Mouse (Mus musculus) G1E (cell line): ENCODE measurements around the gene Mcl1. TPM values are rescaled to one million over a fixed set of nuclear protein-coding genes. Genes with fewer than 3 reads are reported as not detected.
A peak's percentile ranks its signal among the peaks of the same experiment; 100 is the strongest.

ENCODE experiments used
- ATAC-seq: 2 replicates; pipeline ENCODE4 v1.8.0; 2016; ENCODE audit warnings: mild to moderate bottlenecking; ENCODE audit not compliant: insufficient number of reproducible peaks, poor library complexity, low FRiP score, severe bottlenecking; ENCODE audit errors: extremely low read depth
- DNase-seq: peaks from one replicate; pipeline ENCODE4 v3.0.0; 2012; ENCODE audit warnings: low spot score
- H3K27me3 ChIP-seq: 2 replicates; pipeline ENCODE4 v1.6.1; 2012; ENCODE audit warnings: mild to moderate bottlenecking, low read length, inconsistent platforms; ENCODE audit not compliant: insufficient read depth
- H3K36me3 ChIP-seq: replicated peaks from 2 replicates; pipeline ENCODE3; 2012; ENCODE audit warnings: mild to moderate bottlenecking, inconsistent platforms
- H3K4me1 ChIP-seq: 2 replicates; pipeline ENCODE4 v1.6.1; 2012; ENCODE audit warnings: low read depth, low read length, inconsistent platforms, mixed read lengths; ENCODE audit not compliant: insufficient read depth
- H3K4me3 ChIP-seq: 2 replicates; pipeline ENCODE4 v1.5.1; 2012; ENCODE audit warnings: low read depth, mild to moderate bottlenecking, inconsistent platforms, low read length, moderate library complexity, mixed read lengths
- H3K9me3 ChIP-seq: replicated peaks from 2 replicates; pipeline ENCODE4 v1.6.1; 2012; ENCODE audit warnings: inconsistent platforms
- CTCF ChIP-seq: IDR thresholded peaks from 2 replicates; pipeline ENCODE4 v1.5.1; 2012; ENCODE audit warnings: low read depth, low read length, inconsistent platforms, mixed read lengths
- GATA1 ChIP-seq: IDR thresholded peaks from 2 replicates; pipeline ENCODE4 v1.6.1; 2012; ENCODE audit warnings: borderline replicate concordance, low read length, inconsistent platforms, mixed read lengths
- GATA2 ChIP-seq: IDR thresholded peaks from 2 replicates; pipeline ENCODE4 v1.6.1; 2012; ENCODE audit warnings: low read depth, low read length, inconsistent platforms, borderline replicate concordance
- POLR2AphosphoS5 ChIP-seq: IDR thresholded peaks from 2 replicates; pipeline ENCODE4 v1.6.1; 2012; ENCODE audit warnings: low read depth, low read length, inconsistent platforms; ENCODE audit not compliant: insufficient replicate concordance
- TAL1 ChIP-seq: conservative IDR thresholded peaks from 2 replicates; pipeline ENCODE4 v1.6.1; 2012; ENCODE audit warnings: low read depth, low read length, inconsistent platforms, mixed read lengths
- polyA plus RNA-seq: library from polyadenylated mRNA; stranded (reverse); fragments of >175 nt; gene quantifications from 2 replicates; pipeline ENCODE4 v1.2.3, GENCODE M21; 2012
- total RNA-seq, 2 experiments: library from RNA; stranded (forward) in 1 of 2; stranded (reverse) in 1 of 2; fragments of 200-1000 nt in 1 of 2; fragments of >200 nt in 1 of 2; fragmentation: Nextera tagmentation in 1 of 2; gene quantifications; 2 replicates each; pipeline ENCODE4 v1.2.3; 2014 to 2017

Mcl1 gene
- total and polyA plus RNA-seq, 3 experiments, result 264 to 296 (median 280) TPM

DNA sequence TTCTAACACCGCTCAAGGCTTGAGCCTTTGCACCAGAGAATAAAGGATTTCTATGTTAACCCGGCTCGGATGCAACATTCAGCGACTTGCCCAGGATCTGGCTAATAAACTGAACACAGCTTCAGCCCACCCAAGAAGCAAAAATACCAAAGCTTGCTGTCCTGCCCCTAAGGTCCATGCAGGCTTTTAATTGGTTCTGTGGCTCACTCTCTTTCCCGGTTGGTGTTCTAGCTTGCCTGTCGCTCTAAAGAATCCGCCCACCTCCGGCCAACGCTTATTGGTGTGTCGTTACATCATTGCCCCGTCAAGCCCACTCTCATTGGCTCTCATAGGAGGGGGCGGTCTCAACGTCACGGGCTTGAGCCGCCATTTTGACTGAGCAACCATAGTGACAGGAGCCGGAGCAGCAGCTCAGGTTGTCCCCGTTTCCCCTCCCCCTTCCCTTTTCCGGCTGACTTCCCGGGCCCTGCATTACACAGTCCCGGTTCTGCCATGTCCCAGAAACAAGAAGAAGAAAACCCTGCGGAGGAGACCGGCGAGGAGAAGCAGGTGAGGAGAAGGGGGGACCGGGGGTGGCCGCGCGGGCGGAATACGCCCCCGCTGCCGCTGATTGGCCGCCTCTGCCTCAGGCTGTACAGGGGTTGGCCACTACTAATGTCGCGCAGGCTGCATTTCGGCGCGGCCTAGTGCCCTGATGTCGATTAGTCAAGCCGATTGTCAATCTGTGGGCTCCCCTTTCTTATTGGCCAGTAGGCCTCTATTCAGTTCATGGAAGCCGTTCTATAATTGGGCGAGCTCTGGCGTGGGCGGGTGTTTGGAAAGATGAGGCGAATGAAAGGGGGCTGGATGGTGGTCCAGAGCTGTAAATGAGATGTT lies 33.7 kb upstream of the Mcl1 start, which contains the start of gene Ensa:
Ensa (plus strand) TSS at position 366 of the 876 bp plus-strand sequence.
- H3K36me3 ChIP-seq, result peaks cover 50% of the 10 kb centered on the region
- no peak for TF ChIP-seq GATA2
- TF ChIP-seq TAL1, result no peak
- TF ChIP-seq CTCF, result no peak
- no peak for TF ChIP-seq POLR2AphosphoS5
- TF ChIP-seq GATA1, result no peak
- peaks cover 46% of the 10 kb centered on the region for H3K4me1 ChIP-seq

DNA sequence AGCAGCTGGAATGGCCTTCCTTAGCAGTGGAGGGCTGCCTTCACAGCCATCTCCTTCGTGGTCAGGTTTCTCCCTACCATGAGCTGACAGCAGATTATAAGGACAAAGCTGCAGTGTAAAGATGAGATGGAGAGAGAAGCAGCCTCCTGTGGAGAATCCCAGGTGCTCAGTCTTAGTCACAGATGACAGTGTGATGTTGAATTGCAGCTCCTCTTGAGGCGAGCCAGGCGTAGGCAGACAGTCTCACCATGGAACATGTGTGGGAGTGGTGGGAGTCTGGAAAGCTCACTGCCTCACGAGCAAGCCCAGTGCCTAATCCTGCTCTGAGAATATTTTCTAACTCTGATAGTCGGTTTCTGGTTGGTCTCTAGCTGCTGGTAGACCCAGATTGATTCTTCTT lies 30.8 kb upstream of the Mcl1 start:
- TF ChIP-seq CTCF (no peak), POLR2AphosphoS5 (no peak)
- DNase-seq (no peak), ATAC-seq (no peak)
- no peaks in the 10 kb centered on the region for H3K9me3 ChIP-seq
- H3K36me3 ChIP-seq, result peaks cover 69% of the 10 kb centered on the region
- H3K4me3 ChIP-seq, result no peak overlapping the region
- peaks cover 48% of the 10 kb centered on the region for H3K4me1 ChIP-seq
- no peaks in the 10 kb centered on the region for H3K27me3 ChIP-seq

More for the DNA sequence above, 33.7 kb upstream of the Mcl1 start, which contains the start of gene Ensa:
- DNase-seq (peak; percentile 98), ATAC-seq (peak; percentile 94)
- Histone ChIP-seq H3K27me3 (no peaks in the 10 kb centered on the region), H3K9me3 (no peaks in the 10 kb centered on the region), H3K4me3 (peak within 1 kb of the TSS; percentile 74)

GRCm38 (mm10) chr3:95629755-95630154 lies 28.8 kb upstream of the Mcl1 start:
- DNase-seq (no peak), ATAC-seq (no peak)
- Histone ChIP-seq H3K27me3 (no peaks in the 10 kb centered on the region), H3K9me3 (no peaks in the 10 kb centered on the region), H3K4me1 (peaks cover 39% of the 10 kb centered on the region), H3K4me3 (no peak overlapping the region), H3K36me3 (peaks cover 89% of the 10 kb centered on the region)
- no peak for TF ChIP-seq GATA1
- no peak for TF ChIP-seq POLR2AphosphoS5
- TF ChIP-seq TAL1, result no peak
- TF ChIP-seq CTCF, result no peak
- no peak for TF ChIP-seq GATA2

DNA sequence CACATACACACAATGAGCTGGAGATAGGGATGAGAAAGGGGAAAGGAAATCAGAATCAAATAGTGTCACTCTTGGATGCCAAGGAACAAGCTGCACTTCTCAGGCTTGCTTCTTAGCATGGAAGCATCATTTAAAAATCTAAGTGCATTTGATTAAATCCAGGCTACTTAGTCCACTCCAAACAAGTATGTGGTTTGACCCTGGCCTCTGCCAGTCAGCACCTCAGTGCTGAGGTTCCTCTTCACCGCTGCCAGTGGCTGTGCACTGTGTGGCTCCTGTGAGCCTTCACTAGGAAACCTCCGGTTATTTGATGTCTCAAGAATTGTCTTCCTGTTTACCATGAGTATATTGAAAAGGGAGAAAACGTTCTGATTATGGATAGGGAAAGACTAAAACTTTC lies 27.7 kb upstream of the Mcl1 start:
- TF ChIP-seq GATA1 (no peak), CTCF (no peak), GATA2 (no peak), TAL1 (no peak), POLR2AphosphoS5 (no peak)
- H3K36me3 ChIP-seq, result peaks cover 100% of the 10 kb centered on the region
- peaks cover 40% of the 10 kb centered on the region for H3K4me1 ChIP-seq

DNA sequence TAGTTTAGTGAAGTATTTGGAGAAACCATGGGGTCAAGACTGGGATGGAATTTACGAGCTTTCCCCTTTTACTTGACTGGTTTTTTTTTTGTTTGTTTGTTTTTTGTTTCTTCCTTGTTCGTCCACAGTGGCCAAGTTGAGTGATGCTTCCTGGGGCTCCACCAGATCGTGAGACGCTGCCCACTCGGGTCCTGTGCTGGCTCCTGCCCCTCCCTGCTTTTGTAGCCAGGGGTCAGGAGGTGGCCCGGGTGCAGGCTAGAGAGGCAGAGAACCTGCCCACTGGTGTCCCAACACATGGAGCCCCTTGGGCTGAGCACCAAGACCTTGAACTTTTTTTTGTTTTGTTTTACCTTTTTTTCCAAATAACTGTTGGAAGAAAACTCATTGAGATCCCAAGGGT lies 27.3 kb upstream of the Mcl1 start:
- no peaks in the 10 kb centered on the region for H3K27me3 ChIP-seq
- H3K4me3 ChIP-seq, result no peak overlapping the region
- peaks cover 35% of the 10 kb centered on the region for H3K4me1 ChIP-seq
- DNase-seq, result no peak
- ATAC-seq, result no peak
- TF ChIP-seq GATA1, result no peak
- TF ChIP-seq GATA2, result no peak
- TF ChIP-seq TAL1, result no peak
- TF ChIP-seq POLR2AphosphoS5, result no peak
- no peak for TF ChIP-seq CTCF
- H3K36me3 ChIP-seq, result peaks cover 100% of the 10 kb centered on the region
- no peaks in the 10 kb centered on the region for H3K9me3 ChIP-seq

More for the DNA sequence above, 27.7 kb upstream of the Mcl1 start:
- Histone ChIP-seq H3K9me3 (no peaks in the 10 kb centered on the region), H3K27me3 (no peaks in the 10 kb centered on the region), H3K4me3 (no peak overlapping the region)
- DNase-seq (no peak), ATAC-seq (no peak)

DNA sequence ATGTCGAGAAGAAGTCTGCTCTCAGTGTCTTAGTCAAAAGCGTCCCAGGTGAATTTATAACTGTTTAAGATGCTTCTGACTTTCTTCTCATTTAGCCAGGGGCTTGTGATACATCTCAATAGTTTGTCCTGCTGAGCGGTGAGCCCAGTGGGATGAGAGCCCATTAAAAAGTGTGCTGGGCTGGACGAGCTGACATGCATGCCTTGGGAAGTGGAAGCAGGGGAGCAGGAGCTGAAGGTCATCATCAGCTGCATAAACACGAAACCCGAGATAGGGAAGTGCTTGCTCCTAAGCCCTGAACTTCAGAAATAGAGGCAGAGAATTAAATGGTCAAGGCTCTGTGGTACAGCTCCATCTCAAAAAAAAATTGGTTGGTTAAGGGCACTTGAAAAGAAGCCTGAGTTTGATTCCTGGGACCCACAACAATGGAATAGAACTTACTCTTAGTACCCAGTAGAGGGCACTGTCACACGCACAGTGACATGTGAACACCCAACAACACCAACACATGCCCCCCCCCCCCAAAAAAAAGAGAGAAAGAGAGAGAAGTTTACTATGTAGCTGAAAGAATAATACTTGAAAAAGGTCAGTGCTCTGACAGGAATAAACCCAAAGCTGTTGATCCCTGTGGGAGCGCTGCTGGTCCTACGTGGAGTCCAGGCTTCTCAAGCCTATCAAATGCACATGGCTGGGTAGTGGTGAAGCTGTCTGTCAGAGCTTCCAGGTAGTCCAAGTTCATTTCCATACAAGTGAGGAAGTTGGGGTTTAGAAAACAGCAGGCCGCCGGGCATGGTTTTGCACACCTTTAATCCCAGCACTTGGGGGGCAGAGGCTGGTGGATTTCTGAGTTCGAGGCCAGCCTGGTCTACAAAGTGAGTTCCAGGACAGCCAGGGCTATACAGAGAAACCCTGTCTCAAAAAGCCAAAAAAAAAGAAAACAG lies 25.7 kb upstream of the Mcl1 start:
- peaks cover 31% of the 10 kb centered on the region for H3K4me1 ChIP-seq
- peaks cover 100% of the 10 kb centered on the region for H3K36me3 ChIP-seq

More for the DNA sequence above, 25.7 kb upstream of the Mcl1 start:
- ATAC-seq (no peak), DNase-seq (peak; percentile 35)
- H3K9me3 ChIP-seq, result no peaks in the 10 kb centered on the region
- no peak for TF ChIP-seq GATA2
- no peak for TF ChIP-seq POLR2AphosphoS5
- peak; percentile 52 for TF ChIP-seq CTCF
- no peak for TF ChIP-seq TAL1
- no peak for TF ChIP-seq GATA1
- H3K27me3 ChIP-seq, result no peaks in the 10 kb centered on the region
- no peak overlapping the region for H3K4me3 ChIP-seq
